Mouse (Mus musculus) lung, postnatal 0 days (tissue): ENCODE data around the gene Bms1.

ENCODE experiments used
- CTCF ChIP-seq: IDR thresholded peaks from 2 replicates; pipeline ENCODE4 v1.5.1; 2016; ENCODE audit warnings: antibody characterized with exemption, mild to moderate bottlenecking
- EP300 ChIP-seq: IDR thresholded peaks from 2 replicates; pipeline ENCODE4 v1.6.1; 2016; ENCODE audit warnings: antibody characterized with exemption, mild to moderate bottlenecking, control low read depth

DNA sequence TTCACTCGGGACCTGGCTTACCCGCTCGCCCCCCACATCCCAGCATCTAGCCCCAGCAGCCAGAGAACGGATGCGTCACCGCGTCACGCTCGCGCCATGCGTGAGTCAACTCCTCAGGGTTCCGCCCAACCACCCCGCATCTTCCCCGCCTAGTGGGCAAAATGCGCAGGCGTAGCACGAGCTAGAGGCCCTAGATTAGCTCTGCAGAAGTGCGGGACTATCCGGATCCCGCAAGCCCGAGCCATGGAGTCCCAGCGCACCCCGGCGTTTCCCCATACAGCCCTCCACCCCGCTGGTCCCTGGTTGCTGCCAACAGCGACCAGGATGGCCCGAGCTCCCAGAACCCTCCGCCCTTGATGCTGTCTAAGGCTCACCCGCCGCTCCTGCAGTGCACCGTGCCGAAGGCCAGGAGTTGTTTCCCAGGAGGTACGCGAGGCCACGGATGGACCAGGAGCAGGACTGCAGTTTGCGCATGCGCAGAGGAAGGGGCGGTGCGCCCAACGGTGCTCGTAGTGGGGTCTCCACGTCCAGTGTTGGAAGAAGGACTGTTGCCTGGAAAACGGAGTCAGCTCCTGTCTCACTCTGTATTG is 35.9 kb upstream of the Bms1 start, which contains the start of gene Zfp248:
- TF ChIP-seq EP300 (no peak), CTCF (peak; percentile 72)
